Mouse (Mus musculus) midbrain, embryonic 10.5 days (tissue): ENCODE data around the gene Sec31a. TPM values are rescaled to one million over a fixed set of nuclear protein-coding genes. Genes with fewer than 3 reads are reported as not detected.

ENCODE experiments used
- DNase-seq: peaks from one replicate; pipeline ENCODE4 v3.0.0-alpha.2; 2017; ENCODE audit warnings: low spot score
- H3K27ac ChIP-seq: fragments of 300-500 bp; sonication (generic); replicated peaks from 2 replicates; pipeline ENCODE4 v1.5.1; 2016; ENCODE audit warnings: mild to moderate bottlenecking
- H3K27me3 ChIP-seq: fragments of 300-500 bp; sonication (generic); 2 replicates; pipeline ENCODE4 v1.6.1; 2016; ENCODE audit warnings: low read depth, mild to moderate bottlenecking; ENCODE audit not compliant: poor library complexity, severe bottlenecking
- H3K36me3 ChIP-seq: fragments of 300-500 bp; sonication (generic); 2 replicates; pipeline ENCODE4 v1.6.1; 2016; ENCODE audit warnings: mild to moderate bottlenecking, moderate library complexity
- H3K4me1 ChIP-seq: fragments of 300-500 bp; sonication (generic); 2 replicates; pipeline ENCODE4 v1.6.1; 2016
- H3K4me3 ChIP-seq: fragments of 300-500 bp; sonication (generic); 2 replicates; pipeline ENCODE4 v1.5.1; 2016; ENCODE audit warnings: mild to moderate bottlenecking, moderate library complexity
- H3K9me3 ChIP-seq: fragments of 300-500 bp; sonication (generic); replicated peaks from 2 replicates; pipeline ENCODE4 v1.6.1; 2016; ENCODE audit warnings: mild to moderate bottlenecking
- WGBS: fragments of 180-500 bp; shearing (Covaris S2); methylation state at CpG from one replicate; pipeline ENCODE4 v1.1.7; 2016; 5-methylcytosine and 5-hydroxymethylcytosine counted together
- polyA plus RNA-seq: library from polyadenylated mRNA; unstranded; fragments of >200 nt; fragmentation: Nextera tagmentation; extraction: Ambion mirVana; gene quantifications from 2 replicates; pipeline ENCODE4 v1.2.1, GENCODE M21; 2016

Sec31a gene
- polyA plus RNA-seq, 1 experiment from 2014 or later = 101 TPM

DNA sequence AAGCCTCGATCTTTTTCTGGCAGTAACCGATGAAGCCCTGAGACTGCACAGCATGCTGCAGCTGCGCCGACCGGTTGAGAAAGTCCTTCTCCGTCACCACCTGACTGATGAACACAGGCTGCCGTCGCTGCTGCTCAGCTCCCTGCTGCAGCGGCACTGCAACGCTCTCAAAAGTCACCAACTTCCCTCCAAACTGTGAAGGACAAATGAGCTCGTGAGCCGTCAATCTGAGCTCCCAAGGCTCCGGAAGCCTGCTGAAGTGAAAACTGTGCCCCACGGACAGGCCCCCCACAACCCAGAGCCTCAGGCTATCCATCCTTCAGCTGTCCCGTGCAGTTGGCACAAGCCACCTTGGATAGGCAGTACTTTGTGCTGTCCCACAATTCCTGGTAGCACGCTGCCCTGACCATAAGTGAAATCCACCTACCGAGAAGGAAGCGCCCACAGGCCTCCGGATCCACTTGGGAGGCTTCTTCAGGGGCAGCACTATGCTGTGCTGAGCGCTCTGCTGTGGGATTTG, 23.5 kb downstream of the Sec31a start:
- Histone ChIP-seq H3K27ac (no peak overlapping the region), H3K4me3 (no peak overlapping the region), H3K27me3 (no peaks in the 10 kb centered on the region), H3K4me1 (no peaks in the 10 kb centered on the region), H3K36me3 (peaks cover 96% of the 10 kb centered on the region), H3K9me3 (no peaks in the 10 kb centered on the region)
- DNase-seq = no peak
- 93% methylated on average over 20 of the region's 20 CpGs for WGBS

GRCm38 (mm10) chr5:100383782-100384510, 32.1 kb downstream of the Sec31a start:
- WGBS = 94% methylated on average over 18 of the region's 18 CpGs
- no peak for DNase-seq
- H3K27ac ChIP-seq = no peak overlapping the region
- no peak overlapping the region for H3K4me3 ChIP-seq
- H3K27me3 ChIP-seq = no peaks in the 10 kb centered on the region
- H3K9me3 ChIP-seq = no peaks in the 10 kb centered on the region
- no peaks in the 10 kb centered on the region for H3K4me1 ChIP-seq
- H3K36me3 ChIP-seq = peaks cover 92% of the 10 kb centered on the region

DNA sequence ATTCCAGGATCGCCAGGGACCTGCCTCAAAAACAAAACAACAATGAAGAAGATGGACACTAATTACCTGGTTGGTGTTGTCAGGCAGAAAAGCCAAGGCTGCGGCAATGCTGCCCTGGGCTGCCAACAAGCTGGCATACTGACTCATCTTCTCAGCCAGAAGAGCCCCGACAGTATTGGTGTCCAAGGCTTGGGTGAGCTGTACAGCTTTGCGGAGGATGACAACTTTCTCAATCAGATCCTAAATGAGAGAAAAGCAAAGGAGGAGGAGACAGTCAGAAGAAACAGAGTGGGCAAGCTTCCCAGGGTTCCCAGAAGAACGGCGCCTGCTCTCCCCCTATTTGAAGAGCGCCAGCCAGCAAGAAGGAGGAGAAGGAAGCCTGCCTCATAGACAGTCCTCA, 34.9 kb downstream of the Sec31a start:
- DNase-seq = no peak
- H3K36me3 ChIP-seq = peaks cover 100% of the 10 kb centered on the region
- no peaks in the 10 kb centered on the region for H3K9me3 ChIP-seq
- WGBS = 96% methylated on average over 7 of the region's 7 CpGs
- no peak overlapping the region for H3K4me3 ChIP-seq
- no peak overlapping the region for H3K27ac ChIP-seq
- no peaks in the 10 kb centered on the region for H3K4me1 ChIP-seq
- H3K27me3 ChIP-seq = no peaks in the 10 kb centered on the region

- Histone ChIP-seq H3K27me3 (no peaks in the 10 kb centered on the region), H3K4me3 (no peak overlapping the region), H3K9me3 (no peaks in the 10 kb centered on the region), H3K4me1 (no peaks in the 10 kb centered on the region), H3K27ac (no peak overlapping the region), H3K36me3 (peaks cover 100% of the 10 kb centered on the region)
- 94% methylated on average over 5 of the region's 5 CpGs for WGBS
- no peak for DNase-seq
Measured at GRCm38 (mm10) chr5:100380277-100380676, 35.8 kb downstream of the Sec31a start.

- peaks cover 100% of the 10 kb centered on the region for H3K36me3 ChIP-seq
- no peak for DNase-seq
- H3K4me3 ChIP-seq = no peak overlapping the region
- no peaks in the 10 kb centered on the region for H3K9me3 ChIP-seq
- no peaks in the 10 kb centered on the region for H3K27me3 ChIP-seq
- H3K27ac ChIP-seq = no peak overlapping the region
- WGBS = 98% methylated on average over 2 of the region's 2 CpGs
- H3K4me1 ChIP-seq = no peaks in the 10 kb centered on the region
Measured at GRCm38 (mm10) chr5:100378981-100379380, 37.1 kb downstream of the Sec31a start.

- peaks cover 99% of the 10 kb centered on the region for H3K36me3 ChIP-seq
Measured at GRCm38 (mm10) chr5:100378211-100378610, 37.8 kb downstream of the Sec31a start.

GRCm38 (mm10) chr5:100377376-100377775, 38.7 kb downstream of the Sec31a start:
- no peaks in the 10 kb centered on the region for H3K4me1 ChIP-seq
- no peaks in the 10 kb centered on the region for H3K27me3 ChIP-seq
- 68% methylated on average over 2 of the region's 2 CpGs for WGBS
- H3K9me3 ChIP-seq = no peaks in the 10 kb centered on the region
- H3K36me3 ChIP-seq = peaks cover 99% of the 10 kb centered on the region
- DNase-seq = no peak
- H3K4me3 ChIP-seq = no peak overlapping the region
- no peak overlapping the region for H3K27ac ChIP-seq

More at GRCm38 (mm10) chr5:100378211-100378610, 37.8 kb downstream of the Sec31a start:
- H3K27ac ChIP-seq = no peak overlapping the region
- H3K4me3 ChIP-seq = no peak overlapping the region
- WGBS = 94% methylated on average over 5 of the region's 5 CpGs
- H3K4me1 ChIP-seq = no peaks in the 10 kb centered on the region
- no peaks in the 10 kb centered on the region for H3K9me3 ChIP-seq
- no peak for DNase-seq
- no peaks in the 10 kb centered on the region for H3K27me3 ChIP-seq

- Histone ChIP-seq H3K27me3 (no peaks in the 10 kb centered on the region), H3K4me1 (no peaks in the 10 kb centered on the region), H3K9me3 (no peaks in the 10 kb centered on the region), H3K27ac (no peak overlapping the region), H3K36me3 (peaks cover 93% of the 10 kb centered on the region), H3K4me3 (no peak overlapping the region)
- WGBS = 99% methylated on average over 2 of the region's 2 CpGs
- no peak for DNase-seq
Measured at GRCm38 (mm10) chr5:100374703-100375102, 41.3 kb downstream of the Sec31a start.

DNA sequence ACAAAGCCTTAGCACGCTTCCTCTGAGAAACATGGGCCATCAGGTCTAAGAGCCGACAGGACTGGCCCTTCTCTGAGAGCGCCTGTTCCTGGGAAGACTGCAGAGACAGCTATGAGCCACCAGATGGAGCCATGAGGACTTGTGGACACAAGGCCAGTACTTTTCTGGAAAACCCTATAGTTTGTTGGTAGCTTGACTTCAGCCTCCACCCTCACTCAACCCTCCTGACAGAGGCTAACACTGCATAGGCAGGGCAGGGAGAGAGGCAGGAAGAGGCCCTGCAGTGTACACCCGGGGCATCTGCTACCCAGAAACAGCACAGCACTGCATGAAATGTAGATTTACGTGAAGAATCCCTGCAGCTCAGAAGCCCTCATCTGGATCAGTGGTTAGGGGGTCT, 42.1 kb downstream of the Sec31a start:
- 58% methylated on average over 5 of the region's 5 CpGs for WGBS
- Histone ChIP-seq H3K4me1 (no peaks in the 10 kb centered on the region), H3K27me3 (no peaks in the 10 kb centered on the region), H3K27ac (no peak overlapping the region), H3K9me3 (no peaks in the 10 kb centered on the region), H3K36me3 (peaks cover 90% of the 10 kb centered on the region), H3K4me3 (no peak overlapping the region)
- peak; percentile 43 for DNase-seq

DNA sequence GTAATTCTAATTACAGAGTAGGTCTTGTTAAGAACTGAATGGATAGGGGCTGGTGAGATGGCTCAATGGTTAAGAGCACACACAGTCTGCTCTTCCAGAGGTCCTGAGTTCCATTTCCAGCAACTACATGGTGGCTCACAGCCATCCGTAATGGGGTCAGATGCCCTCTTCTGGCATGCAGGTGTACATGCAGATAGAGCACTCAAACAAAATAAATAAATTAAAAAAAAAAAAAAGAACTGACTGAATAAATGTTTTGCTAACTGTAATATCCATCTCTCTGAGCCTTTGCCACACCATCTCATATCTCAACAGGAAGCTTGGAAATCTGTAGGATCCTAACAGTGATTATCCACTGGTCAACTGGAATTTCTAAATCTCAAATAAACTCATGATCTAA, 45.1 kb downstream of the Sec31a start:
- H3K4me1 ChIP-seq = no peaks in the 10 kb centered on the region
- DNase-seq = no peak
- H3K9me3 ChIP-seq = no peaks in the 10 kb centered on the region

DNA sequence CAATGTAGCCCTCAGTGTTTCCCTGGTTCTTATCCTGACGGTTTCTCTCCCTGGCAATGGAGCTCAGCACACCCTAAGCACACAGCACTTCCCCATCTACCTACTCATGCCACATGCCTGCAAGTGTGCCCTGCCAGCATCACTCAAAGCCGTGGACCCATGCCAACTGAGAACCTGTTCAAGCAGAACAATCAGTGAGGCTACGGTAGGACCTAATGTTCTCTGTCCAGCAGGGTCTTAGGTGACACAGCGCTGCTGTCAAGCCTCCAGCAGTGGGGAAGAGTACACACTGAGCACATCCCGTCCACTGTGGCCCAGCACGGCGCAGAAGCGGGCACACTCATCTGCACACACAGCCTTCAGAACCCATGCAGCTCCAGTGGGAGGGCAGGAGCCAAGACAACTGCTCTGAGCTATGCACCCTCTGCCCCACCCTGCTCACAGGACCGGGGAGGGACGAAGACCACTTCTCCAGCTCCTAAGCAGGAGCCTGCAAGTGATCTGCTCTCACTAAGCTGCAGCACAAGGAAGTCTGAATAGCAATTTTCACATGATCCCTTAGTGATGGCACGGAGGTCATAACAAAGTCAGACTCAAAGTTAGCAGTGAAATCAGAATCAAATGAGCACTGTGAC, 46.1 kb downstream of the Sec31a start:
- H3K9me3 ChIP-seq = no peaks in the 10 kb centered on the region
- no peaks in the 10 kb centered on the region for H3K27me3 ChIP-seq
- 93% methylated on average over 11 of the region's 11 CpGs for WGBS
- no peak overlapping the region for H3K4me3 ChIP-seq
- H3K4me1 ChIP-seq = no peaks in the 10 kb centered on the region
- no peak overlapping the region for H3K27ac ChIP-seq
- DNase-seq = no peak
- H3K36me3 ChIP-seq = peaks cover 89% of the 10 kb centered on the region

More for the DNA sequence above, 45.1 kb downstream of the Sec31a start:
- 65% methylated on average over 1 of the region's 1 CpGs for WGBS
- Histone ChIP-seq H3K36me3 (peaks cover 89% of the 10 kb centered on the region), H3K27ac (no peak overlapping the region), H3K27me3 (no peaks in the 10 kb centered on the region), H3K4me3 (no peak overlapping the region)

DNA sequence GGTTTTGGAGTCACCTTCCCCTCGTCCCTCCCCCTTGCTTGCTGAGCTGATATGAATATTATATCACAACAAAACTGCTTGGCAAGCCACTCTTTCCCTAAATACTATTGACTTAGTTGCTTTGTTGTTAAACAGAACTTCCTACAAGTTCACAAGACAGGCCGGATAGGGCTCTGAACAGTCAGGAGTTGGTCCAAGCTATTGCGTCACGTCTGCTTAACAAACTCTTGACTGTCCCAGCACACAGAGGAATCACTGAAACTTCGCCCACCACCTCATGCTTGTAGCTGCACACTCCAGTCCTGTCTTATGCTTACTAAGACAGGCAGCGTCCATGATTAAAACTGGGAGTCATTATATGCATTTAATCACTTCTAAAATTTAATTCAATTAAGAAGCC, 46.9 kb downstream of the Sec31a start:
- H3K27ac ChIP-seq = no peak overlapping the region
- H3K36me3 ChIP-seq = peaks cover 89% of the 10 kb centered on the region
- WGBS = 95% methylated on average over 6 of the region's 6 CpGs
- DNase-seq = no peak
- no peaks in the 10 kb centered on the region for H3K9me3 ChIP-seq
- no peaks in the 10 kb centered on the region for H3K4me1 ChIP-seq
- no peaks in the 10 kb centered on the region for H3K27me3 ChIP-seq
- no peak overlapping the region for H3K4me3 ChIP-seq

DNA sequence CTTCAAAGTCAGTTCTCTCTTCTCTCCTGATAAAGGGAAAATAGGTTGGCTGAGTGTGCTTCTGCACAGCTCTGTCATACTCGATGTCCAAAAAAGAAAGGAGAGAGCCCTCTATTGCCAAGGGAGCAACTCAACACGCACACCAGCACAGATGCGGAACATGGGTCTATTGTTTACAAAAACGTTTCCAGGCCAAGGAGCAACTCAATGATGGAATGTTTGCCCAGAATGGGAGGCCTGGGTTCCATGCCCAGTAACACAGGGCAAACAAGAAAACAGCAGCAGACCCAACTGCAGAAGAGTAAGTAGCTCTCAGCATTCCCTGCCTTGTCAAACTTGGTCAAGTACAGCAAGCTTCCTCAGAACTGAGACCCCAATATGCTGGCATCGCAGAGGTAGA, 47.5 kb downstream of the Sec31a start:
- H3K36me3 ChIP-seq = peaks cover 90% of the 10 kb centered on the region

More for the DNA sequence above, 47.5 kb downstream of the Sec31a start:
- no peak overlapping the region for H3K4me3 ChIP-seq
- no peaks in the 10 kb centered on the region for H3K9me3 ChIP-seq
- no peaks in the 10 kb centered on the region for H3K27me3 ChIP-seq
- no peak overlapping the region for H3K27ac ChIP-seq
- H3K4me1 ChIP-seq = no peaks in the 10 kb centered on the region
- no peak for DNase-seq
- 84% methylated on average over 5 of the region's 5 CpGs for WGBS
